Mouse (Mus musculus): Measurements from ENCODE around the gene Cd19. TPM values are rescaled to one million over a fixed set of nuclear protein-coding genes. Genes with fewer than 3 reads are reported as not detected.

Gene Cd19
- polyA plus RNA-seq, 1 experiment, result not detected

- Histone ChIP-seq H3K36me3 (ENCODE audit: control insufficient read depth, insufficient read depth, low read length, poor library complexity, severe bottlenecking) (peaks cover 66% of the 10 kb centered on the region), H3K9me3 (replicated peaks; ENCODE audit: control insufficient read depth, insufficient read depth, low read length, poor library complexity, severe bottlenecking) (no peaks in the 10 kb centered on the region), H3K9ac (ENCODE audit: low read depth, poor library complexity, severe bottlenecking) (no peak overlapping the region), H3K4me1 (ENCODE audit: control insufficient read depth, insufficient read depth, low read length) (peaks cover 3% of the 10 kb centered on the region), H3K4me3 (ENCODE audit: low read depth, low read length) (no peak overlapping the region), H3K27me3 (ENCODE audit: control insufficient read depth, insufficient read depth, low read length, poor library complexity, severe bottlenecking) (no peaks in the 10 kb centered on the region), H3K27ac (ENCODE audit: insufficient read depth, low read length) (peak overlapping the region; percentile 77)
- no peak for TF ChIP-seq CTCF (IDR thresholded peaks at IDR 0.05; ENCODE audit: low read depth, low read length)
Observed at GRCm38 (mm10) chr7:126388185-126388584, 26.5 kb downstream of the Cd19 start.

GRCm38 (mm10) chr7:126383565-126383964 is 31.1 kb downstream of the Cd19 start:
- TF ChIP-seq CTCF (IDR thresholded peaks at IDR 0.05; ENCODE audit: low read depth, low read length) (no peak), POLR2A (IDR thresholded peaks at IDR 0.05; ENCODE audit: insufficient read depth, low read length) (no peak), EP300 (IDR thresholded peaks at IDR 0.05; ENCODE audit: insufficient read depth, low read depth, low read length) (no peak)
- no peaks in the 10 kb centered on the region for H3K9me3 ChIP-seq (replicated peaks; ENCODE audit: control insufficient read depth, insufficient read depth, low read length, poor library complexity, severe bottlenecking)
- no peak overlapping the region for H3K4me3 ChIP-seq (ENCODE audit: low read depth, low read length)
- H3K27ac ChIP-seq (ENCODE audit: insufficient read depth, low read length), result no peak overlapping the region
- H3K9ac ChIP-seq (ENCODE audit: low read depth, poor library complexity, severe bottlenecking), result no peak overlapping the region
- H3K36me3 ChIP-seq (ENCODE audit: control insufficient read depth, insufficient read depth, low read length, poor library complexity, severe bottlenecking), result peaks cover 40% of the 10 kb centered on the region
- H3K4me1 ChIP-seq (ENCODE audit: control insufficient read depth, insufficient read depth, low read length), result no peaks in the 10 kb centered on the region
- H3K27me3 ChIP-seq (ENCODE audit: control insufficient read depth, insufficient read depth, low read length, poor library complexity, severe bottlenecking), result no peaks in the 10 kb centered on the region

GRCm38 (mm10) chr7:126377278-126378158 is 37.2 kb downstream of the Cd19 start, which contains the start of gene Spns1:
Gene Spns1 (minus strand): TSS chr7:126377450.
- no peaks in the 10 kb centered on the region for H3K9me3 ChIP-seq (replicated peaks; ENCODE audit: control insufficient read depth, insufficient read depth, low read length, poor library complexity, severe bottlenecking)
- peaks cover 6% of the 10 kb centered on the region for H3K36me3 ChIP-seq (ENCODE audit: control insufficient read depth, insufficient read depth, low read length, poor library complexity, severe bottlenecking)
- peak within 1 kb of the TSS; percentile 80 for H3K27ac ChIP-seq (ENCODE audit: insufficient read depth, low read length)
- H3K4me3 ChIP-seq (ENCODE audit: low read depth, low read length), result peak within 1 kb of the TSS; percentile 94
- H3K27me3 ChIP-seq (ENCODE audit: control insufficient read depth, insufficient read depth, low read length, poor library complexity, severe bottlenecking), result no peaks in the 10 kb centered on the region
- H3K4me1 ChIP-seq (ENCODE audit: control insufficient read depth, insufficient read depth, low read length), result no peaks in the 10 kb centered on the region
- peak within 1 kb of the TSS; percentile 62 for H3K9ac ChIP-seq (ENCODE audit: low read depth, poor library complexity, severe bottlenecking)
- TF ChIP-seq POLR2A (IDR thresholded peaks at IDR 0.05; ENCODE audit: insufficient read depth, low read length) (no peak), CTCF (IDR thresholded peaks at IDR 0.05; ENCODE audit: low read depth, low read length) (peak; percentile 76), EP300 (IDR thresholded peaks at IDR 0.05; ENCODE audit: insufficient read depth, low read depth, low read length) (peak; percentile 70; the same call in 1 of the 2 replicates)

- TF ChIP-seq CTCF (IDR thresholded peaks at IDR 0.05; ENCODE audit: low read depth, low read length) (no peak), EP300 (IDR thresholded peaks at IDR 0.05; ENCODE audit: insufficient read depth, low read depth, low read length) (no peak), POLR2A (IDR thresholded peaks at IDR 0.05; ENCODE audit: insufficient read depth, low read length) (no peak)
- no peaks in the 10 kb centered on the region for H3K27me3 ChIP-seq (ENCODE audit: control insufficient read depth, insufficient read depth, low read length, poor library complexity, severe bottlenecking)
- H3K4me1 ChIP-seq (ENCODE audit: control insufficient read depth, insufficient read depth, low read length), result no peaks in the 10 kb centered on the region
- H3K9me3 ChIP-seq (replicated peaks; ENCODE audit: control insufficient read depth, insufficient read depth, low read length, poor library complexity, severe bottlenecking), result no peaks in the 10 kb centered on the region
- H3K9ac ChIP-seq (ENCODE audit: low read depth, poor library complexity, severe bottlenecking), result peak overlapping the region; percentile 62
- peaks cover 4% of the 10 kb centered on the region for H3K36me3 ChIP-seq (ENCODE audit: control insufficient read depth, insufficient read depth, low read length, poor library complexity, severe bottlenecking)
- no peak overlapping the region for H3K27ac ChIP-seq (ENCODE audit: insufficient read depth, low read length)
- H3K4me3 ChIP-seq (ENCODE audit: low read depth, low read length), result peak overlapping the region; percentile 94
Observed at GRCm38 (mm10) chr7:126376903-126377277, 37.8 kb downstream of the Cd19 start.

GRCm38 (mm10) chr7:126375012-126375411 is 39.7 kb downstream of the Cd19 start:
- Histone ChIP-seq H3K36me3 (ENCODE audit: control insufficient read depth, insufficient read depth, low read length, poor library complexity, severe bottlenecking) (peaks cover 8% of the 10 kb centered on the region), H3K9ac (ENCODE audit: low read depth, poor library complexity, severe bottlenecking) (no peak overlapping the region), H3K9me3 (replicated peaks; ENCODE audit: control insufficient read depth, insufficient read depth, low read length, poor library complexity, severe bottlenecking) (no peaks in the 10 kb centered on the region), H3K27ac (ENCODE audit: insufficient read depth, low read length) (no peak overlapping the region), H3K4me1 (ENCODE audit: control insufficient read depth, insufficient read depth, low read length) (no peaks in the 10 kb centered on the region), H3K4me3 (ENCODE audit: low read depth, low read length) (no peak overlapping the region), H3K27me3 (ENCODE audit: control insufficient read depth, insufficient read depth, low read length, poor library complexity, severe bottlenecking) (no peaks in the 10 kb centered on the region)
- TF ChIP-seq POLR2A (IDR thresholded peaks at IDR 0.05; ENCODE audit: insufficient read depth, low read length) (no peak), EP300 (IDR thresholded peaks at IDR 0.05; ENCODE audit: insufficient read depth, low read depth, low read length) (no peak), CTCF (IDR thresholded peaks at IDR 0.05; ENCODE audit: low read depth, low read length) (peak; percentile 41)

- TF ChIP-seq EP300 (IDR thresholded peaks at IDR 0.05; ENCODE audit: insufficient read depth, low read depth, low read length), result no peak
- no peak for TF ChIP-seq CTCF (IDR thresholded peaks at IDR 0.05; ENCODE audit: low read depth, low read length)
- no peak for TF ChIP-seq POLR2A (IDR thresholded peaks at IDR 0.05; ENCODE audit: insufficient read depth, low read length)
- peaks cover 11% of the 10 kb centered on the region for H3K36me3 ChIP-seq (ENCODE audit: control insufficient read depth, insufficient read depth, low read length, poor library complexity, severe bottlenecking)
Observed at GRCm38 (mm10) chr7:126374526-126374925, 40.2 kb downstream of the Cd19 start.

More at GRCm38 (mm10) chr7:126374526-126374925, 40.2 kb downstream of the Cd19 start:
- Histone ChIP-seq H3K9me3 (replicated peaks; ENCODE audit: control insufficient read depth, insufficient read depth, low read length, poor library complexity, severe bottlenecking) (no peaks in the 10 kb centered on the region), H3K9ac (ENCODE audit: low read depth, poor library complexity, severe bottlenecking) (no peak overlapping the region), H3K4me1 (ENCODE audit: control insufficient read depth, insufficient read depth, low read length) (no peaks in the 10 kb centered on the region), H3K27me3 (ENCODE audit: control insufficient read depth, insufficient read depth, low read length, poor library complexity, severe bottlenecking) (no peaks in the 10 kb centered on the region), H3K27ac (ENCODE audit: insufficient read depth, low read length) (no peak overlapping the region), H3K4me3 (ENCODE audit: low read depth, low read length) (no peak overlapping the region)

Data from ES-Bruce4 (cell line).